ENCODE assay signal across 16 mouse cellular contexts in the genomic region with DNA sequence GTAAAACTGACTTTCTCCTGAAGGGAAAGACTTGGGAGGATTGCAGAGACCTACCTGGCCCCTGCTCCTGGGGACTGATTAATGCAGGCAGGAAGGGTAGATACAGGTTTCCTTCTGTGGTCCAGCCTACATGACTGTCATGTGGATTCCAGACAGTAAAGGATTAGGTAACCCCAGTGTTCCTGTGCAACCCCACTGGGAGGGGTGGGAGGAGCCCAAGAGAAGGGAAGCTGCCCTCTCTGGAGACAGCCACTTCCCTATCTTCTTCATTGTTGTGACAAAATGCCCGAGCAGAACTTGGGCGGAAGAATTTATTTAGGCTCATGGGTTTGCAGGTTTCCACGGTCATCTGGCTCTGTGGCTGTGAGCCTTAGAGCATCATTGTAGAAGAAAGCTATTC. TPM values are rescaled to one million over a fixed set of nuclear protein-coding genes. Genes with fewer than 3 reads are reported as not detected.
"Had no signal": no experiment of that assay in that cellular context is flagged by ENCODE, and none has a peak within 500 bp of the region (broad histone marks: within the 10 kb centered on the region; RNA-seq: fewer than 3 reads in every experiment).

No protein-coding gene starts in this region.

- H3K4me1 ChIP-seq: liver, embryonic 15.5 days had no signal

- H3K4me2 ChIP-seq: limb, embryonic 13.5 days; liver, embryonic 12.5 days; liver, embryonic 15.5 days; midbrain, embryonic 11.5 days had no signal

- H3K4me3 ChIP-seq: limb, embryonic 10.5 days; limb, embryonic 13.5 days; liver, embryonic 12.5 days; liver, embryonic 15.5 days had no signal

- DNase-seq: kidney, adult 2 months; kidney, postnatal 25 days; liver; midbrain, embryonic 14.5 days; right cerebral cortex, postnatal 4 days; thymus, adult 18-20 months; thymus, postnatal 36 days had no signal

- H3K9me3 ChIP-seq: limb, embryonic 10.5 days; liver, embryonic 12.5 days; liver, embryonic 15.5 days had no signal

- H3K9ac ChIP-seq: limb, embryonic 13.5 days; liver, embryonic 12.5 days; liver, embryonic 15.5 days had no signal

- ATAC-seq: intestine, postnatal 0 days; liver, embryonic 12.5 days had no signal

- H3K27ac ChIP-seq: kidney, postnatal 0 days; limb, embryonic 10.5 days; limb, embryonic 13.5 days; liver, embryonic 12.5 days; liver, embryonic 15.5 days; macrophage had no signal

- H3K27me3 ChIP-seq: limb, embryonic 13.5 days had no signal

- H3K36me3 ChIP-seq: limb, embryonic 10.5 days; limb, embryonic 13.5 days; liver, embryonic 12.5 days; liver, embryonic 15.5 days had no signal

RNA-seq across cellular contexts. Expression of a gene that starts 3.6 kb away (rescaled TPM):
- total RNA-seq: megakaryocyte-erythroid progenitor cell, adult 5-6 weeks had no signal
- polyA plus RNA-seq: macrophage had no signal
